Mouse (Mus musculus): ENCODE results near the gene Dennd1b.

DNA sequence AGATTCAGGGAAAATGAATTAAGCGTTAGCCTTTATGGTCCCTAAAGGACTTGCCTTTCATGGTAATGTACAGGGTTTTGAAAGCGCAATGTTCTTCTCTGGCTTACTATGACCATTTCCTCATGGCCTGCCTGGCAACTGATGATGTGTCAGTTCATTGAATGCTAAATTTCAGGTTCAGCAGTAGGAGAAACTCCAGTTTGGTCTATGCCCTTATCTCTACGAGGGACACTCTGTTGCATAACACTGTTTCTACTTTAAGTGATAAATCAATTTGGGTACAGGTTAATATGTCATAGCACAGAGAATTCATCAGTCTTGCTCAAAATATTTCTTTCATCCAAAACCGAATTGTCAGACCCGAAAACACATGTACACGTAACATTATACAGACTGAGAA, 133.1 kb downstream of the Dennd1b start:
- TF ChIP-seq CTCF (IDR thresholded peaks at IDR 0.05; ENCODE audit: low read depth) = no peak
- no peak for TF ChIP-seq EP300 (IDR thresholded peaks at IDR 0.05; ENCODE audit: low read depth)
